In genomic region chr7:45413864-45414739, GRCm38 (mm10) we compare ENCODE assay signal across 8 mouse cellular contexts. TPM values are rescaled to one million over a fixed set of nuclear protein-coding genes. Genes with fewer than 3 reads are reported as not detected.
DNase-seq lines count a peak whose midpoint lies in the region; ATAC-seq and TF ChIP-seq lines count a peak whose summit lies in the region.

No protein-coding gene starts in this region.

- no peak for TF ChIP-seq CTCF in kidney, adult 2 months (conservative IDR thresholded peaks at IDR 0.05; ENCODE audit: insufficient read depth, insufficient read length, low read depth, low read length)

- TF ChIP-seq POLR2A in kidney, adult 2 months (IDR thresholded peaks at IDR 0.05; ENCODE audit: low read depth, low read length): no peak

- peak overlapping the region; percentile 70 for H3K9ac ChIP-seq in heart, embryonic 11.5 days (ENCODE audit: low read depth, low read length)
- peak overlapping the region; percentile 69 for H3K9ac ChIP-seq in embryonic facial prominence, embryonic 14.5 days (ENCODE audit: low read depth, low read length)

- intact Hi-C loops in left cerebral cortex, postnatal 36 days (cut with DNase I): no loop called here

- H3K4me2 ChIP-seq in heart, embryonic 11.5 days: peak overlapping the region; percentile 96
- H3K4me2 ChIP-seq in embryonic facial prominence, embryonic 14.5 days (ENCODE audit: low read depth, low read length): peak overlapping the region; percentile 91

- peak overlapping the region; percentile 73 for H3K27ac ChIP-seq in heart, embryonic 11.5 days (ENCODE audit: low read depth, low read length)
- peak overlapping the region; percentile 77 for H3K27ac ChIP-seq in embryonic facial prominence, embryonic 14.5 days (replicated peaks; ENCODE audit: low read depth, low read length)
- H3K27ac ChIP-seq in kidney, adult 2 months (ENCODE audit: insufficient read depth, low read depth, low read length): no peak overlapping the region

- no peaks in the 10 kb centered on the region for H3K9me3 ChIP-seq in heart, embryonic 11.5 days (replicated peaks; ENCODE audit: control insufficient read depth, low read length)
- no peaks in the 10 kb centered on the region for H3K9me3 ChIP-seq in embryonic facial prominence, embryonic 14.5 days (ENCODE audit: control insufficient read depth, low read length)

- H3K36me3 ChIP-seq in heart, embryonic 11.5 days (ENCODE audit: control insufficient read depth, insufficient read depth, low read length): no peaks in the 10 kb centered on the region
- no peaks in the 10 kb centered on the region for H3K36me3 ChIP-seq in embryonic facial prominence, embryonic 14.5 days (ENCODE audit: control insufficient read depth, insufficient read depth, low read length)
- no peaks in the 10 kb centered on the region for H3K36me3 ChIP-seq in kidney, adult 2 months (ENCODE audit: control insufficient read depth, insufficient read depth, low read length)

- 3% methylated on average over 27 of the region's 27 CpGs for WGBS in heart, embryonic 11.5 days (ENCODE audit: insufficient replicate concordance)
- 1% methylated on average over 20 of the region's 27 CpGs for WGBS in embryonic facial prominence, embryonic 14.5 days
- WGBS in kidney, adult 2 months: 3% methylated on average over 27 of the region's 27 CpGs

- no peak for DNase-seq in heart, adult 9 months (ENCODE audit: low spot score in 2 of 2)
- DNase-seq in embryonic facial prominence, embryonic 14.5 days (ENCODE audit: low spot score): peak; percentile 65
- no peak for DNase-seq in kidney, adult 2 months
- peak; percentile 46 for DNase-seq in lung, postnatal 25 days (ENCODE audit: low spot score)
- peak; percentile 57 for DNase-seq in urinary bladder, postnatal 25 days (ENCODE audit: low spot score)
- DNase-seq in left cerebral cortex, postnatal 36 days (ENCODE audit: low spot score in 2 of 2): no peak
- no peak for DNase-seq in frontal cortex, adult 2 months (ENCODE audit: extremely low spot score in 1 of 2, low spot score in 1 of 2)

- H3K4me3 ChIP-seq in heart, embryonic 11.5 days (ENCODE audit: low read depth, low read length): peak overlapping the region; percentile 55
- peak overlapping the region; percentile 67 for H3K4me3 ChIP-seq in embryonic facial prominence, embryonic 14.5 days (ENCODE audit: low read depth, low read length)
- peak overlapping the region; percentile 38 for H3K4me3 ChIP-seq in kidney, adult 2 months (ENCODE audit: insufficient read depth, low read depth, low read length)

- H3K27me3 ChIP-seq in heart, embryonic 11.5 days (ENCODE audit: control insufficient read depth, insufficient read depth, low read length): peaks cover 82% of the 10 kb centered on the region
- peaks cover 88% of the 10 kb centered on the region for H3K27me3 ChIP-seq in embryonic facial prominence, embryonic 14.5 days (replicated peaks; ENCODE audit: control insufficient read depth, insufficient read depth, low read length)
- H3K27me3 ChIP-seq in kidney, adult 2 months (replicated peaks; ENCODE audit: control insufficient read depth, insufficient read depth, low read length): no peaks in the 10 kb centered on the region

- peak; percentile 3 for ATAC-seq in heart, embryonic 11.5 days (replicated peaks; ENCODE audit: insufficient number of reproducible peaks, low FRiP score, low TSS enrichment)
- ATAC-seq in embryonic facial prominence, embryonic 14.5 days (ENCODE audit: low read depth): peak; percentile 72

- peaks cover 31% of the 10 kb centered on the region for H3K4me1 ChIP-seq in heart, embryonic 11.5 days (ENCODE audit: control insufficient read depth, insufficient read depth, low read length)
- peaks cover 13% of the 10 kb centered on the region; the same call in 1 of the 2 replicates for H3K4me1 ChIP-seq in embryonic facial prominence, embryonic 14.5 days (ENCODE audit: control insufficient read depth, insufficient read depth, low read length)
- H3K4me1 ChIP-seq in kidney, adult 2 months (ENCODE audit: control insufficient read depth, insufficient read depth, low read length): no peaks in the 10 kb centered on the region; the same call in 1 of the 2 replicates

RNA-seq across cellular contexts. Expression of gene Ntf5, which starts 0.6 kb away (rescaled TPM):
- polyA plus RNA-seq in heart, embryonic 11.5 days (2014; fragmentation: Nextera tagmentation; extraction: Ambion mirVana): 3.2 TPM in 2 replicates
- polyA plus RNA-seq in embryonic facial prominence, embryonic 14.5 days (2014; fragmentation: Nextera tagmentation; extraction: Ambion mirVana): 3.0 and 3.1 TPM in 2 replicates
- 0.44 and 0.58 TPM in 2 replicates for polyA plus RNA-seq in kidney, adult 2 months (2012; rRNA removed)
- total RNA-seq in left cerebral cortex, postnatal 36 days (2021): not detected
- 0.12 and 0.23 TPM in 2 replicates for polyA plus RNA-seq in frontal cortex, adult 2 months (2012; rRNA removed)

RNA-seq across cellular contexts. Expression of gene Lhb, which starts 6.5 kb away (rescaled TPM):
- polyA plus RNA-seq in heart, embryonic 11.5 days (2014; fragmentation: Nextera tagmentation; extraction: Ambion mirVana): 0.33 and 0.46 TPM in 2 replicates
- polyA plus RNA-seq in embryonic facial prominence, embryonic 14.5 days (2014; fragmentation: Nextera tagmentation; extraction: Ambion mirVana): 1.4 TPM in 1 of 2 replicates, not detected in the other
- polyA plus RNA-seq in kidney, adult 2 months (2012; rRNA removed): not detected in 2 replicates
- total RNA-seq in left cerebral cortex, postnatal 36 days (2021): not detected
- not detected in 2 replicates for polyA plus RNA-seq in frontal cortex, adult 2 months (2012; rRNA removed)

RNA-seq across cellular contexts. Expression of gene Kcna7, which starts 8.6 kb away (rescaled TPM):
- polyA plus RNA-seq in heart, embryonic 11.5 days (2014; fragmentation: Nextera tagmentation; extraction: Ambion mirVana): 0.37 and 0.45 TPM in 2 replicates
- polyA plus RNA-seq in embryonic facial prominence, embryonic 14.5 days (2014; fragmentation: Nextera tagmentation; extraction: Ambion mirVana): 0.24 TPM in 1 of 2 replicates, not detected in the other
- 0.07 and 0.91 TPM in 2 replicates for polyA plus RNA-seq in kidney, adult 2 months (2012; rRNA removed)
- total RNA-seq in left cerebral cortex, postnatal 36 days (2021): not detected
- polyA plus RNA-seq in frontal cortex, adult 2 months (2012; rRNA removed): 0.06 TPM in 1 of 2 replicates, not detected in the other

RNA-seq across cellular contexts. Expression of gene Snrnp70, which starts 18.6 kb away (rescaled TPM):
- polyA plus RNA-seq in heart, embryonic 11.5 days (2014; fragmentation: Nextera tagmentation; extraction: Ambion mirVana): 51.6 and 72.0 TPM in 2 replicates
- polyA plus RNA-seq in embryonic facial prominence, embryonic 14.5 days (2014; fragmentation: Nextera tagmentation; extraction: Ambion mirVana): 56.5 and 61.1 TPM in 2 replicates
- polyA plus RNA-seq in kidney, adult 2 months (2012; rRNA removed): 137 and 138 TPM in 2 replicates
- 100 to 1,000 TPM; 273 to 486 TPM for total RNA-seq in left cerebral cortex, postnatal 36 days (2021)
- polyA plus RNA-seq in frontal cortex, adult 2 months (2012; rRNA removed): 854 and 909 TPM in 2 replicates

RNA-seq across cellular contexts. Expression of gene Gys1, which starts 20.5 kb away (rescaled TPM):
- 99.1 and 106 TPM in 2 replicates for polyA plus RNA-seq in heart, embryonic 11.5 days (2014; fragmentation: Nextera tagmentation; extraction: Ambion mirVana)
- polyA plus RNA-seq in embryonic facial prominence, embryonic 14.5 days (2014; fragmentation: Nextera tagmentation; extraction: Ambion mirVana): 39.3 TPM in 2 replicates
- polyA plus RNA-seq in kidney, adult 2 months (2012; rRNA removed): 57.4 and 61.2 TPM in 2 replicates
- total RNA-seq in left cerebral cortex, postnatal 36 days (2021): 10 to 100 TPM; 14.1 to 16.9 TPM
- 20.5 and 20.9 TPM in 2 replicates for polyA plus RNA-seq in frontal cortex, adult 2 months (2012; rRNA removed)

Comparison
In these comparisons a context has a peak if more than half of its experiments do, and no peak if none do; other contexts are left out.
1. DNase-seq: peak in embryonic facial prominence, embryonic 14.5 days (single experiment), lung, postnatal 25 days (single experiment) and urinary bladder, postnatal 25 days (single experiment); none in heart, adult 9 months (0 of 2), kidney, adult 2 months (single experiment), left cerebral cortex, postnatal 36 days (0 of 2) and frontal cortex, adult 2 months (0 of 2).
2. Peak in every context shown above with its lines, with median percentiles within 50 percentile points of each other: H3K4me3 ChIP-seq.